Mouse (Mus musculus): ENCODE results near the gene Grk2.

DNA sequence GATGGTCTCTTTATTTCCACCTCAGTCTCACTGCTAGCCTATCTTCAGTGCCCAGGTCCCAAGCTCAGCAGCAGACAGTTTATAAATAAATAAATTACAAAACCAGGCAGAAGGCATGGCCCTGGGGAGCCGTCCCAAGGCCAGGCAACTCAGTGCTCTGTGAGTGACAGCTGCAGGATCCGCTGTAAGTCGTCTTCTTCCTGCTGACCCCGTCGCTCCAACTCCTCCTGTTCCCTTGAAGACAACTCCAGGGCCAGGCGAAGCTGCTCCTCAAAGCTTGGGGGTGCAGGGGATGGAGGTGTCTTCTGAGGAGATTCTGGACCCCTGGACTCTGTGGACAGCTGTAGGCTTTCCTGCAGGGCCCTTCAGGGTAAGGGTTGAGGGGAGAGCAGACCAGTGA lies 35.8 kb downstream of the Grk2 start:
- no peak for TF ChIP-seq CTCF (IDR thresholded peaks at IDR 0.05)
- TF ChIP-seq EP300 (IDR thresholded peaks at IDR 0.05) = no peak
